Mouse (Mus musculus) induced T-regulatory cell, adult 2 months (primary cell): ENCODE data around the gene Clip3.

Source experiments
- DNase-seq: peaks from one replicate; pipeline ENCODE4 v3.0.0-alpha.2; 2012; ENCODE audit warnings: low read depth

Gene Clip3

DNA sequence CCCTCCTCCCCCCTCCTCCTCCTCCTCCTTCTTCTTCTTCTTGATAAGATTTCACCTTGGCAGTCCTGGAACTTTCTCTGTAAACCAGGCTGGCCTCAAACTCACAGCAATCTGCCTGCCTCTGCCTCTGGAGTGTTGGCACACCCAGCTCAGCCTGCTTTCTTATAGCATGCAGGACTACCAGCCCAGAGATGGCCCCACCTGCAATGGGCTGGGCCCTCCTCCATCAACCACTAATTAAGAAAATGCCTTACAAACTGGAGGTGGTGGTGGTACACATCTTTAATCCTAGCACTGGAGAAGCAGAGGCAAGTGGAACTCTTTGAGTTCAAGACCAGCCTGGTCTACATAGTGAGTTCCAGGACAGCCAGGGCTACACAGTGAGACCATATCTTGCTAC, 34.9 kb downstream of the Clip3 start:
- no peak for DNase-seq

DNA sequence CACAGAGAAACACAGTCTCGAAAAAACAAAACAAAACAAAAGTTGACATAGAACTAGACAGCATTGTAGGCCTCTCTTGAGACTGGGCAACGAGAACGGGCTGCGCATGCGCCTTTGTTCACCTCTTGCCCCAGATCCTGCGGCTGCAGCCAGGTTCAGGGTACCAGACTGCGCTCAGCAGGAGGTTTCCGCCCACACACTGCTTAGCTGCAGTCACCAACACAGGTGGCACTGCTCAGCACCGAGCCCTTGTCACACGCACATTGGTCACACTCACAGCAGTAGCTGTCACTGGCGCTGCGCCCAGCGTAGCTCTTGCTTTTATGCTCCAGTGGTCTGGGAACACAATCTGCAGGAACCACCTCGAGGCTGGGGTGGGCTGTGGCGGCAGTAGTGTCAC, 35.6 kb downstream of the Clip3 start:
- DNase-seq = peak; percentile 81

DNA sequence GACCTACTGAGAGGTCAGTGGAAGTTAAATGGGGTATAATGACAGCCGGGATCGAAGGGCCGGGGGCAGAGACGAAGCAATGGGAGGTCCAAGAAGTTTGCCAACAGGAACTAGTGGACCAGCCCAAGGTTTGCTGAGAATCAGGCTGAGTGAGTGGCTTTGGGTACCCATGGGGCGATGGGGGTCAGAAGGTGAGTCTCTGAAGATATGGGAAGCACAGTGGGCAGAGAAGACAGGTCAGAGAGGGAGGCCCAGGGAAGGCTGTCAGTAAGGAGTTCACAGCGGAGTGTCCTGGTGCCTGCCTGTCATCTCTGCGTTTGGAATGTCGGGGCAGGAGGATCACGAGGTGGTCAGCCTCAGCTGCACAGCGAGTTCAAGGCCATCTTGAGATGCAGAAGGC, 36.9 kb downstream of the Clip3 start:
- no peak for DNase-seq

DNA sequence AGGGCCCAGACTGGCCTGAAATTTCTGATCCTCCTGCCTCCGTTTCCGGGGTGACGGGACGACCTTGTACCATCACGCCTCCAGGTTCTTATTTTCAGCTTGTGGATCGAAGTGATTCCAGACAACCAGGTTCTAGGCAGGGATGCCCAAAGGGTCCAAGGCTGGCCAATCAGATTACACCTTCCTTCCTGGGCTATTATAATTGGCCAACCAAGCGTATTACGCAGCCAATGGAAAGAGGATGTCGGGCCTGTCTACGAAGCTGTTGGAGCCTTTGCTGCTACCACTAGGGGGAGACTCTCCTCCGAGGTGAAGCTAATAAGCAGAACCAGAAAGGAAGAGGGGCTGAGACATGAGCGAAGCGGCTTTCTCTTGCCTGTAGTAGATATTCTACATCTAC, 40.4 kb downstream of the Clip3 start:
- DNase-seq = peak; percentile 97

DNA sequence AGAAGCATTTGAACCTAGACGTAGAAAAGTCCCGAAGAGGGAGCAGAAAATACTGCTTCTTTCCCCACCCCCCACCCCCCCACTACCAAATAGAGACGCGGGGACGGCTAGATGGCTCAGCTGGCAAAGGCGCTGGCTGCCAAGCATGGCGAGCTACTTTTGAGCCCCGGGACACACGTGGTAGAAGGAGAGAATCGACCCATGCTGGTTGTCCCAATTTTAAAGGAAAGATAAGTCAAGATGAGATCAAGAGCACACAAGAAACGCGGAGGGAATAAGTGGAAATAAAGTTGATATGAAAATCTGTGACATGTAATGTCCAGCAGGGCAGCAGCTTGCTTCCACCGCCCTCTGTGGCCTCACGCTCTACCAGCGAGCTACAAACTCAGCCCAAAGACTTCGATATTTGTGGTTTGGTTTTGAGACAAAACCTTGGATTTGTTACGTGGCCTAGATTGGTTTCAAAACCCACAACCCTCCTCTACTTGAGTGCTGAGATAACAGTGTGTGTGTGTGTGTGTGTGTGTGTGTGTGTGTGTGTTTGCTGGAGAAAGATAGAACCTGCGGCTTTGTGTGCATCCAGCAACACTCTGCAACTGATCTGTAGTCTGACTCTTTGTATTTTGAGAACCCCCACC, 41.2 kb downstream of the Clip3 start:
- DNase-seq = peak; percentile 50

DNA sequence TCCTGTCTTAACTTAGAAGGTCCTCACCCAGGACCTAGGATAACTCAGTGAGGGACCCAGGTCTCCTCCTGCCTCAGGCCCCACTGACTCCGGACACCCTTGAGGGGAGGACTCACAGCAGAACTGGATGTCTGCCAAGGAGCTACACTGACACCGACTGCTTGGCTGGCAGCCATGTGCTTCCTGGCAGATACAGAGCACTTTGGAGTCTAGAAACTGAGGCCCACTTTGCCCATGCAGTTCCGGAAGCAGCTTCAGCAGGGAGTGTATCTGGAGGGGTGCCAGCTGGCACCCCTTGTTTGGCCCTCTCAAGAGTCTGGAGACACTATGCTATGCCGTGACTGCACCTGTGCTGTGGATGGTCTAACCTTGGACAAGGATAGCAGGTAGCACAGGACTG, 41.9 kb downstream of the Clip3 start:
- no peak for DNase-seq

DNA sequence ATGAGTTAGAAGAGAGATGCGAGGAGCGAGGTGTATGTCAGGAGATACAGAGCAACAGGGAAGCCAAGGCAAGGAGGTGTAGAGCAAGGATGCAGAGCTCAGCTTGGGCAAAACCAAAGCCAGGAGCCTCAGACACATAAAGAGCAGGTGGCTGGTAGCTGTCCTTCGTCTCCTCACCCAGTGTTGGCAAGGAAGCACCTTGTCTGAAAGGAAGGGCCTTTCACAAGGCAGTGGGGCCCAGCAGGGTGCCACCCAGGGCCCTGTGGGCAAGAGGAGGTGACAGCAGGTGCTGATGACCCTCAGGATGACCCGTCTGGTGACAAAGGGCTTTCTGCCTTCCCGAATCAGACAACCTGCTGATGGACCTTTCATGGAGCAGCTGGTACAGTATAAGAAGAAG, 43.0 kb downstream of the Clip3 start:
- no peak for DNase-seq

DNA sequence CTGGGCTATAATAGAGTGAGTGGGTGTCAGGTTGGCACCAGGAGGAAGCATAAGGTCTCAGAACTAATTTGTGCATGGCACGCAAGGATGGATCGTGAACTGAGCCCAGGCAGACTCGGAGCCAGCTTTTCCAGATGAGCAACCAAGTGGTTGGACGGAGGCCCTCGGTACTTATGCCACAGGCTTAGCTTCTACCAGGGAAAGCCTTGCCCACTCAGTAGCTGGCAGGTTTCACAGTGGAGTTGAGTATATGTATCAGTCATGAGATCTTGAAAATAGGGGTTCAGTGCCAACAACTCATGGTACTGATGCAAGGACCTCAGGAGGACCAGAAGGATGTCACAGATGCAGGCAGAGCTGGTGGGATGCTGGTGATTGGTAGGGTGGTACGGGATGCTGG, 44.2 kb downstream of the Clip3 start:
- DNase-seq = no peak

DNA sequence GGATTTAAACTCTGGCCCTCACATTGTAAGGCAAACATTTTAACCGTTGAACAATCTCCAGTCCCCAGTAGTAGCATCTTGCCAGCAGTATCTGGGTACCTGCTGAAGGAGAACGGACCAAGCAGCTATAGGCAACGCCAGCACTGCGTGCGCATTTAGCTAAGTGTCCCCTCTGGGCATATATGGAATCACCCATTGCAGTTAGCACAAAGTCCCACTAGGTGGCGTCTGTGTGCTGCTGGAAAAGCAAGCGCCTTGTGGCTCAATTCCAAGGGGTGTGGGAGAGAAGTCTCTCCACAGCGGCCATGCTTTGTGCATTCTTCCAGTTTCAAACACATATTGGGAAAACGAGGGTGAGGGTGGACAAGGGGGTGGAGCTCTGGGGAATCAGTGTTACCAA, 44.9 kb downstream of the Clip3 start:
- DNase-seq = peak; percentile 88

DNA sequence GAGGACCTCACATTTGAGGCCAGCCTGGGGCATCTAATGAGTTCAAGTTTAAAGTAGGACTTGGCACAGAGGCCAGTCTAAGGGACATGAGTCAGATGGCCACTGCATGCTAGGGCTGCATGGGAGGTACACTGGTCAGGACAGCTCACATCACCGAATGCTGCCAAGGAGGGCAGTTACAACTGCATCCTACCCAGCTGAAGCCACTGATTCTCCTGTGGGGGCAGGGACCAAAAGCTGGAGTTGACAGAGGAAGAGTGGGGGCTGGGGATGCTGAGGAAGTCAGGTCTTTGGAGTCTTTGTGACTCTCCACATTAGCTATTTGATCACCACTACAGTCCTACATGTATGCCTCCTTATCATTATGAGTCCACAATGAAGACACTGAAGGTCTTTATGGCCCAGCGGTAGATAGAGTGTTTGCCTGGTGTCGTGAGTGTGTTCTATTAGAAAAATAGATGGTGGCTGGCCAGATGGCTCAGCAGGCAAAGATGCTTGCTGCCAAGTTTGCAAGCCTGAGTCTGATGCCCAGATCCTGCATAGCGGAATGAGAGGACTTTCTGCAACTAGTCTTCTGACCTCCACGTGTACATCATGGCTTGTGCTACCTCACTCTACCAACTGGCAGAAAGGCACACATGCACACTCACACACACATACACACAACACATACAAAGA, 48.0 kb downstream of the Clip3 start:
- DNase-seq = no peak

DNA sequence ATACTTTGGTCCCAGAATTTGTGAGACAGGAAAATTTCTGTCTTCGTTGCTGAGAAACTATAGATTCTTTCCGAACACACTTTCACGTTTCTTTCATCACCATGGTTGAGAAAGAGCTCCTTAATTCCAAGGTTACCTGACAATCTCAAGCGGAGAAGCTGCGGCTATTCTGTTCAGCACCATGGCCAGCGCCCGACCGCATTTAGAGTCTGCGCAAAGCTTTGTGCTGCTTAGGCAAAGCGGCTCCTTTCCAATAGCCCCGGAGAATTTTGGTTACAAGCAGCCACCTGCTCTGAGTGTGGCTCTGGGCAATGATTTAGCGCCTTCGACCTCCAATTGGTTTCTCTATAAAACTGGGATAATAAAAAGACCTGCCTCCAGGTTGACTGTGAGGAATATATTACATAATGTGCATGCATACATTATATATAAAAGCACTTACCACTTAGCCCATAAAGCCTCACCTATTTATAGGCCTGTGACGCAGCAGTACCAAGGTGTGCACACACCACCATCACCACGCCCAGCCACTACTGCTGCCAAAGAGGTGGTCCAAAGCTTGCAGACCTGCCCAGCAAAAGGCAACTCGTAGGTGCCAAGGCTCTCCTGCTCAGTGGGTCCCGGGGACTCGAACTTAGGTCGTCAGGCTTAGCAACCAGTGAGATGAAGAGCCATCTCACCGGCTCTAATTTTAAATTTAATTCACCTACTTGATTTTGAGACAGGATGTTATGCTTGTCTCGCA, 55.3 kb downstream of the Clip3 start:
- peak; percentile 86 for DNase-seq

DNA sequence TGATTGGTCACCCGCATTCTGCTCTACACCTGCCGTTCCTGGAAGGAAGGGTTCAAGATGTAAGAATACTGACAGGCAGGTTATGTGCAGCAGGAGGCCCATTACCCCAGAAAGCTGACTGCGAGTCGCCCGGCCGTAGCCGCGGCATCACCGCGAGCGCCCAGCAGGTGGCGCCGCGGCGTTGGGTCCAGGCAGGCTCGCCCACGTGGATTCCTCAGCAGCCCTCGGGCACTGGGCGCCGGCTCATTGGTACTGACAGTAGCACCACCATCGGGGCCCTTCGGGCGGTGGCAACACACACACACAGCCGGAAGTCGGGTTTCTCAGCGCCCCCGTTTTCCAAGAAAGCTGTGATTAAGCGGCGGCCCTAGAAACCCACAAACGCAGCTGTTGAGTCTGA, 56.3 kb downstream of the Clip3 start:
- DNase-seq = peak; percentile 82

DNA sequence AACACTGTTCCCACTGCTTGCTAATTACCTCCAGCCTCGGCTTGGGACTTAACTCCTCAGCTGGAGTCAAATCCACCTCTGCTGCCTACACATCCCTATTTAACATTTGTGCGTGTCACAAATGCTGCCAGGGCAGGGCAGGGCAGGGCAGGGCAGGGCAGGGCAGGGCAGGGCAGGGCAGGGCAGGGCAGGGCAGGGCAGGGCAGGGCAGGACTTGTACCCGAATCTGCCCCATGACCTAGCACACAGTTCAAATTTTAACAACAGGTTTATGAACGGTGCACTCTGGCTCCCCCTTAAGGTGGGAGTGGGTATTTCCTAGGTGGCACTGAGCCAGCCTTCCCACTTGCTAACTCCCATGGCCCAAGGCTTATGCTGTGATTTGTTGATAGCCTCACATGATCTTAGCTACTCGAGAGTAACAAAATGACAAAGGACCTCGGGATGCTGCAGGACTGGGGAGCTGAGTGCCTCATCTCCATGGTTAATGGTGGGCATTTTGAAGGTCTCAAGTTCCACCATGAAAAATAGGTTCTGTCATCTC, 61.8 kb downstream of the Clip3 start:
- peak; percentile 81 for DNase-seq

DNA sequence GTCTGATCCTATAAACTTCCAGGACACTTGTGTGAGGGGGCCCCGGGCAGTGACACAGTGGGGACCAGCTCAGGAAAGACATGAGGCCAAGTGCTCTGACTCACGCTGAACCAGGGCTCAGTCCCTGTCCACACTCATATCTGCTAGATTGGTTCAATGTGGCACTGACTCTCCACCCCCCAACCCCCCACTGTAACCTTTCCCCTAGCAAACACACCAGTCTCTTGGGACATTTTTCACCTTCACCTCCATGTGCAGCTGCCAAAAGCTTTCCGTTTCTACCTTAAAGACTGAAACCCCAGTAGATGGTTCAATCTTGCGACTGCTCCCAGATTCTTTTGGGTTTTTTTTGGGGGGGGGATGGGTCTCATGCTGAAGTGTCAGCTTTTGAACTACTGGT, 62.5 kb downstream of the Clip3 start:
- DNase-seq = no peak
